Mouse (Mus musculus) forebrain, embryonic 11.5 days (tissue): ENCODE results near the gene Ptpn18. TPM values are rescaled to one million over a fixed set of nuclear protein-coding genes. Genes with fewer than 3 reads are reported as not detected.

ENCODE experiments used
- ATAC-seq: fragments of 200-750 bp; cut with Nextera tagmentation; replicated peaks from 2 replicates; pipeline ENCODE4 v1.8.0; 2017; ENCODE audit warnings: moderate TSS enrichment; ENCODE audit not compliant: low FRiP score
- DNase-seq: peaks from one replicate; pipeline ENCODE4 v3.0.0-alpha.2; 2017; ENCODE audit warnings: low spot score
- H3K27ac ChIP-seq: fragments of 300-500 bp; sonication (generic); 2 replicates; pipeline ENCODE4 v1.5.1; 2014; ENCODE audit warnings: low read depth, low read length
- H3K27me3 ChIP-seq: fragments of 300-500 bp; sonication (generic); 2 replicates; pipeline ENCODE4 v1.6.1; 2014; ENCODE audit warnings: mild to moderate bottlenecking, low read length, mixed read lengths; ENCODE audit not compliant: control insufficient read depth, insufficient read depth
- H3K36me3 ChIP-seq: fragments of 300-500 bp; sonication (generic); 2 replicates; pipeline ENCODE4 v1.6.1; 2014; ENCODE audit warnings: mild to moderate bottlenecking, low read length, moderate library complexity, mixed read lengths; ENCODE audit not compliant: control insufficient read depth, insufficient read depth
- H3K4me1 ChIP-seq: fragments of 300-500 bp; sonication (generic); replicated peaks from 2 replicates; pipeline ENCODE4 v1.6.1; 2014; ENCODE audit warnings: low read length, mixed read lengths; ENCODE audit not compliant: control insufficient read depth, insufficient read depth
- H3K4me2 ChIP-seq: fragments of 300-500 bp; sonication (generic); 2 replicates; pipeline ENCODE4 v1.6.1; 2014; ENCODE audit warnings: low read depth, mild to moderate bottlenecking, low read length, moderate library complexity, mixed read lengths; ENCODE audit not compliant: severe bottlenecking
- H3K4me3 ChIP-seq: fragments of 300-500 bp; sonication (generic); 2 replicates; pipeline ENCODE4 v1.5.1; 2014; ENCODE audit warnings: low read depth, low read length
- H3K9ac ChIP-seq: fragments of 300-500 bp; sonication (generic); 2 replicates; pipeline ENCODE4 v1.6.1; 2014; ENCODE audit warnings: low read length
- H3K9me3 ChIP-seq: fragments of 300-500 bp; sonication (generic); 2 replicates; pipeline ENCODE4 v1.6.1; 2016; ENCODE audit warnings: low read length, mixed read lengths; ENCODE audit not compliant: control insufficient read depth
- WGBS: fragments of 180-500 bp; shearing (Covaris S2); extraction: QIAGEN DNeasy Blood & Tissue Kit; methylation state at CpG from one replicate; pipeline ENCODE4 v1.1.7; 2014; 5-methylcytosine and 5-hydroxymethylcytosine counted together
- polyA plus RNA-seq: library from polyadenylated mRNA; unstranded; fragments of >200 nt; fragmentation: Nextera tagmentation; extraction: Ambion mirVana; gene quantifications from 2 replicates; pipeline ENCODE4 v1.2.1, GENCODE M21; 2014

Ptpn18 gene
- polyA plus RNA-seq = 4.6 and 7.0 TPM in 2 replicates

- H3K4me1 ChIP-seq = peaks cover 3% of the 10 kb centered on the region; the same call in 1 of the 2 replicates
- H3K27me3 ChIP-seq = peaks cover 25% of the 10 kb centered on the region; the same call in 1 of the 2 replicates
- 0% methylated on average over 48 of the region's 48 CpGs for WGBS
- peak within 1 kb of the TSS; percentile 92 for H3K4me2 ChIP-seq
- no peak within 1 kb of the TSS for H3K27ac ChIP-seq
- H3K9ac ChIP-seq = peak within 1 kb of the TSS; percentile 49
- no peaks in the 10 kb centered on the region for H3K36me3 ChIP-seq
- ATAC-seq (peak; percentile 93), DNase-seq (peak; percentile 93)
- H3K9me3 ChIP-seq = no peaks in the 10 kb centered on the region
- H3K4me3 ChIP-seq = peak within 1 kb of the TSS; percentile 52
Observed at GRCm38 (mm10) chr1:34459284-34460060, at the start of gene Ptpn18. TSS of gene Ptpn18 (plus strand) at chr1:34459762.

- H3K4me1 ChIP-seq = no peaks in the 10 kb centered on the region
- no peak overlapping the region for H3K9ac ChIP-seq
- H3K27me3 ChIP-seq = no peaks in the 10 kb centered on the region
- DNase-seq (no peak), ATAC-seq (no peak)
- H3K36me3 ChIP-seq = peaks cover 4% of the 10 kb centered on the region; the same call in 1 of the 2 replicates
- no peak overlapping the region for H3K4me2 ChIP-seq
- no peak overlapping the region for H3K4me3 ChIP-seq
- no peak overlapping the region for H3K27ac ChIP-seq
- WGBS = 95% methylated on average over 2 of the region's 2 CpGs
- peaks cover 16% of the 10 kb centered on the region for H3K9me3 ChIP-seq
Observed at GRCm38 (mm10) chr1:34428466-34428865, 31.1 kb upstream of the Ptpn18 start.

GRCm38 (mm10) chr1:34429281-34429680, 30.3 kb upstream of the Ptpn18 start:
- H3K4me2 ChIP-seq = no peak overlapping the region
- DNase-seq (no peak), ATAC-seq (no peak)
- no peak overlapping the region for H3K27ac ChIP-seq
- no peak overlapping the region for H3K4me3 ChIP-seq
- H3K4me1 ChIP-seq = no peaks in the 10 kb centered on the region
- 92% methylated on average over 4 of the region's 4 CpGs for WGBS
- peaks cover 4% of the 10 kb centered on the region; the same call in 1 of the 2 replicates for H3K36me3 ChIP-seq
- H3K27me3 ChIP-seq = no peaks in the 10 kb centered on the region
- no peak overlapping the region for H3K9ac ChIP-seq
- H3K9me3 ChIP-seq = peaks cover 16% of the 10 kb centered on the region

- Histone ChIP-seq H3K4me3 (no peak overlapping the region), H3K27ac (no peak overlapping the region), H3K27me3 (no peaks in the 10 kb centered on the region), H3K9ac (no peak overlapping the region), H3K4me1 (no peaks in the 10 kb centered on the region), H3K9me3 (peaks cover 16% of the 10 kb centered on the region), H3K4me2 (no peak overlapping the region), H3K36me3 (peaks cover 4% of the 10 kb centered on the region; the same call in 1 of the 2 replicates)
- DNase-seq (no peak), ATAC-seq (no peak)
- 99% methylated on average over 3 of the region's 3 CpGs for WGBS
Observed at GRCm38 (mm10) chr1:34430981-34431380, 28.6 kb upstream of the Ptpn18 start.

- DNase-seq (no peak), ATAC-seq (no peak)
- Histone ChIP-seq H3K4me3 (no peak overlapping the region), H3K27ac (no peak overlapping the region), H3K9ac (no peak overlapping the region), H3K4me2 (no peak overlapping the region), H3K9me3 (peaks cover 16% of the 10 kb centered on the region), H3K27me3 (no peaks in the 10 kb centered on the region), H3K4me1 (no peaks in the 10 kb centered on the region), H3K36me3 (peaks cover 4% of the 10 kb centered on the region; the same call in 1 of the 2 replicates)
- 98% methylated on average over 9 of the region's 9 CpGs for WGBS
Observed at GRCm38 (mm10) chr1:34431431-34431830, 28.1 kb upstream of the Ptpn18 start.

GRCm38 (mm10) chr1:34432411-34432775, 27.2 kb upstream of the Ptpn18 start:
- H3K27me3 ChIP-seq = no peaks in the 10 kb centered on the region
- H3K27ac ChIP-seq = no peak overlapping the region
- peaks cover 16% of the 10 kb centered on the region for H3K9me3 ChIP-seq
- H3K36me3 ChIP-seq = peaks cover 4% of the 10 kb centered on the region; the same call in 1 of the 2 replicates
- H3K4me3 ChIP-seq = peak overlapping the region; percentile 40
- H3K4me2 ChIP-seq = peak overlapping the region; percentile 63
- DNase-seq (no peak), ATAC-seq (no peak)
- H3K9ac ChIP-seq = peak overlapping the region; percentile 63
- H3K4me1 ChIP-seq = no peaks in the 10 kb centered on the region
- 35% methylated on average over 13 of the region's 13 CpGs for WGBS

- Histone ChIP-seq H3K27ac (peak overlapping the region; percentile 52), H3K9me3 (peaks cover 16% of the 10 kb centered on the region), H3K27me3 (no peaks in the 10 kb centered on the region), H3K36me3 (peaks cover 4% of the 10 kb centered on the region; the same call in 1 of the 2 replicates), H3K4me2 (peak overlapping the region; percentile 63), H3K4me3 (peak overlapping the region; percentile 40), H3K9ac (peak overlapping the region; percentile 63), H3K4me1 (no peaks in the 10 kb centered on the region)
- DNase-seq (peak; percentile 81), ATAC-seq (peak; percentile 43)
- 3% methylated on average over 35 of the region's 35 CpGs for WGBS
Observed at GRCm38 (mm10) chr1:34432776-34433481, 26.6 kb upstream of the Ptpn18 start.

GRCm38 (mm10) chr1:34433891-34434521, 25.6 kb upstream of the Ptpn18 start:
- peaks cover 4% of the 10 kb centered on the region; the same call in 1 of the 2 replicates for H3K36me3 ChIP-seq
- no peaks in the 10 kb centered on the region for H3K27me3 ChIP-seq
- peaks cover 16% of the 10 kb centered on the region for H3K9me3 ChIP-seq
- H3K4me2 ChIP-seq = peak overlapping the region; percentile 52
- peak; percentile 76 for DNase-seq
- peaks cover 4% of the 10 kb centered on the region; the same call in 1 of the 2 replicates for H3K4me1 ChIP-seq
- ATAC-seq = peak; percentile 36
- 5% methylated on average over 19 of the region's 19 CpGs for WGBS
- peak overlapping the region; percentile 59 for H3K4me3 ChIP-seq
- peak overlapping the region; percentile 41 for H3K9ac ChIP-seq
- H3K27ac ChIP-seq = peak overlapping the region; percentile 14; the same call in 1 of the 2 replicates
